Mouse (Mus musculus) layer of hippocampus, postnatal 36 days (tissue): ENCODE data around the gene Tmeff1. TPM values are rescaled to one million over a fixed set of nuclear protein-coding genes. Genes with fewer than 3 reads are reported as not detected.

Source experiments
- DNase-seq, 2 experiments: peaks; one replicate each; pipeline ENCODE4 v3.0.0; 2022
- total RNA-seq, 2 experiments: library from RNA; stranded (reverse); gene quantifications; 2 replicates each; pipeline ENCODE4 v1.2.3; 2021

The Tmeff1 gene
- total RNA-seq: 100 to 1,000 TPM; 125 to 137 TPM

- peak in 1 of 2 experiments; percentile 60 for DNase-seq
These were observed at the start of gene Tmeff1 for GRCm38 (mm10) chr4:48584421-48585240. Gene Tmeff1, plus strand, starts transcription at chr4:48585174.

- no peak for DNase-seq
These were observed 48.7 kb upstream of the Tmeff1 start for GRCm38 (mm10) chr4:48536275-48536674.

GRCm38 (mm10) chr4:48537024-48537423 is 48.0 kb upstream of the Tmeff1 start:
- no peak for DNase-seq

GRCm38 (mm10) chr4:48538581-48538980 is 46.4 kb upstream of the Tmeff1 start:
- no peak for DNase-seq

- DNase-seq: peak; percentile 53 to 54
These were observed 45.0 kb upstream of the Tmeff1 start, which contains the start of gene Msantd3 for GRCm38 (mm10) chr4:48539841-48540575. Gene Msantd3, plus strand, starts transcription at chr4:48539935.

GRCm38 (mm10) chr4:48540576-48541111 is 44.3 kb upstream of the Tmeff1 start:
- DNase-seq: peak; percentile 31 to 39

- no peak for DNase-seq
These were observed 43.3 kb upstream of the Tmeff1 start for GRCm38 (mm10) chr4:48541526-48542250.

GRCm38 (mm10) chr4:48542351-48542750 is 42.6 kb upstream of the Tmeff1 start:
- no peak for DNase-seq

- no peak for DNase-seq
These were observed 41.7 kb upstream of the Tmeff1 start for GRCm38 (mm10) chr4:48543071-48543865.

- no peak for DNase-seq
These were observed 40.8 kb upstream of the Tmeff1 start for GRCm38 (mm10) chr4:48544141-48544540.

GRCm38 (mm10) chr4:48545966-48546365 is 39.0 kb upstream of the Tmeff1 start:
- no peak for DNase-seq

- DNase-seq: no peak
These were observed 38.1 kb upstream of the Tmeff1 start for GRCm38 (mm10) chr4:48546568-48547496.

GRCm38 (mm10) chr4:48548393-48549045 is 36.5 kb upstream of the Tmeff1 start:
- DNase-seq: no peak

- no peak for DNase-seq
These were observed 35.3 kb upstream of the Tmeff1 start for GRCm38 (mm10) chr4:48549661-48550060.

- no peak for DNase-seq
These were observed 32.4 kb upstream of the Tmeff1 start for GRCm38 (mm10) chr4:48552486-48553064.

GRCm38 (mm10) chr4:48554132-48554531 is 30.8 kb upstream of the Tmeff1 start:
- no peak for DNase-seq

- no peak for DNase-seq
These were observed 29.2 kb upstream of the Tmeff1 start for GRCm38 (mm10) chr4:48555729-48556128.

- no peak for DNase-seq
These were observed 25.3 kb upstream of the Tmeff1 start for GRCm38 (mm10) chr4:48559652-48560051.

- no peak for DNase-seq
These were observed 23.1 kb upstream of the Tmeff1 start for GRCm38 (mm10) chr4:48561824-48562223.

GRCm38 (mm10) chr4:48564962-48565361 is 20.0 kb upstream of the Tmeff1 start:
- no peak for DNase-seq
